Mouse (Mus musculus) left cerebral cortex, adult 9 months (tissue): ENCODE measurements around the gene Thrsp.

ENCODE experiments used
- DNase-seq, 2 experiments: peaks; one replicate each; pipeline ENCODE4 v3.0.0; 2022; ENCODE audit warnings: low spot score in 2 of 2

Gene Thrsp

DNA sequence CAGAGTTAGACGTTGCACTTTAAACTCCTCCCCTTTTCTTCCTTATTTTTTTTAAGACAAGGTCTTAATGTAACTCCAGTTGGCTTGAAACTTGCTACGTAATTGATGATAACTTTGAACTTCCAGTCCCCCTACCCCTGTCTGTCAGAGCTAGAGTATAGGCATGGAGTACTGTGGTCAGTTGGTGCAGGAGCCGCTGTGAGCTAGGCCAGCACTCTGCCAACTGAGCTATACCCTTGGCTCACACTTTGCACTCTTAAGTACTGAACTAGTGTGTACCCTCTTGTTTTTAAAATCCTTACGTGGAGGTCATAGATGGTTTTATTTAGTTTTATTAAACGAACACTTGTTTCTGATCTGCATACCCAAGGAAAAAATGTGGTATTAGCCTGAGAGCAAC, 38.2 kb downstream of the Thrsp start:
- no peak for DNase-seq

- no peak for DNase-seq
These were observed 41.6 kb downstream of the Thrsp start for GRCm38 (mm10) chr7:97375906-97376305.

GRCm38 (mm10) chr7:97375101-97375500, 42.4 kb downstream of the Thrsp start:
- no peak for DNase-seq

DNA sequence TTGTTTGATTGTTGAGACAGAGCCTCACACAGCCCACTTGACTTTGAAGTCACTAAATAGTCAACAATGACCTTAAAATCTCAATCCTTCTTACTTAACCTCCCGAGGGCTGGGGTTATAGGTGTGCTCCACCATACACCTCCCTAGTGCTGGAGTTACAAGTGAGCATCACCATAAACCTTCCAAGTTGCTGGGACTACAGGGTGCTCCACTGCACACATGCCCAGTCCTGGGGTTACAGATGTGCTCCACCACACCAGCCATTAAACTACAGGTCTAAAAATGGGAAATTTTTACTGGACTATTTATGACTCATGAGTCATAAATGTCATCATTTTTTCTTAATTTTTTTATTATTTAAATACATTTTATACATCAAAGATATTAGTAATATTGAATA, 51.6 kb downstream of the Thrsp start:
- DNase-seq = no peak
